Mouse (Mus musculus): ENCODE measurements around the gene Arhgap42.

GRCm38 (mm10) chr9:9171146-9171816 lies 67.6 kb downstream of the Arhgap42 start:
- TF ChIP-seq CTCF (IDR thresholded peaks at IDR 0.05; ENCODE audit: low read depth) = no peak
- no peak for TF ChIP-seq EP300 (IDR thresholded peaks at IDR 0.05; ENCODE audit: low read depth)

Data from liver, postnatal 0 days (tissue).